Mouse (Mus musculus) CH12.LX (cell line): ENCODE measurements around the gene Golt1b. TPM values are rescaled to one million over a fixed set of nuclear protein-coding genes. Genes with fewer than 3 reads are reported as not detected.

ENCODE experiments used
- DNase-seq: peaks from one replicate; pipeline ENCODE4 v3.0.0-alpha.2; 2013; ENCODE audit errors: extremely low read depth
- H3K27ac ChIP-seq: 2 replicates; pipeline ENCODE4 v1.5.1; 2012; ENCODE audit warnings: low read depth, mild to moderate bottlenecking, control low read depth, moderate library complexity; ENCODE audit not compliant: insufficient read depth
- H3K27me3 ChIP-seq: replicated peaks from 2 replicates; pipeline ENCODE3; 2012; ENCODE audit warnings: inconsistent platforms
- H3K36me3 ChIP-seq, 2 experiments: replicated peaks in 1 of 2; 2 replicates each; pipeline versions ENCODE3 to v1.6.1; 2012; ENCODE audit warnings: inconsistent platforms in 1 of 2, low read length in 1 of 2, mild to moderate bottlenecking in 1 of 2, mixed read lengths in 1 of 2, moderate library complexity in 1 of 2; ENCODE audit not compliant: control insufficient read depth in 1 of 2, insufficient read depth in 1 of 2
- H3K4me1 ChIP-seq, 2 experiments: 2 replicates each; pipeline ENCODE4 v1.6.1; 2012; ENCODE audit warnings: inconsistent platforms in 1 of 2, moderate library complexity in 1 of 2; ENCODE audit not compliant: insufficient read depth in 2 of 2, control insufficient read depth in 1 of 2
- H3K4me2 ChIP-seq: 2 replicates; pipeline ENCODE4 v1.6.1; 2012; ENCODE audit warnings: low read depth, mild to moderate bottlenecking, control low read depth; ENCODE audit not compliant: poor library complexity, insufficient read depth, severe bottlenecking
- H3K4me3 ChIP-seq, 3 experiments: fragments of 150-350 bp in 1 of 3; sonication (generic) in 1 of 3; replicated peaks in 1 of 3; 2 replicates each; pipeline versions ENCODE3 to v1.5.1; 2011 to 2012; ENCODE audit warnings: low read depth in 2 of 3, low read length in 2 of 3, mild to moderate bottlenecking in 2 of 3, moderate library complexity in 2 of 3, control low read depth in 1 of 3, improper control_type of control experiment in 1 of 3, inconsistent platforms in 1 of 3, mixed read lengths in 1 of 3; ENCODE audit not compliant: poor library complexity in 1 of 3
- H3K79me2 ChIP-seq: replicated peaks from 2 replicates; pipeline ENCODE4 v1.6.1; 2012; ENCODE audit warnings: mild to moderate bottlenecking, moderate library complexity; ENCODE audit not compliant: control insufficient read depth, poor library complexity, insufficient read depth, severe bottlenecking; ENCODE audit errors: extremely low read depth
- H3K9ac ChIP-seq: 2 replicates; pipeline ENCODE4 v1.6.1; 2012; ENCODE audit warnings: low read depth, mild to moderate bottlenecking, control low read depth, moderate library complexity; ENCODE audit not compliant: insufficient read depth
- H3K9me3 ChIP-seq: replicated peaks from 2 replicates; pipeline ENCODE3; 2012; ENCODE audit warnings: low read length, inconsistent platforms, mixed read lengths
- BHLHE40 ChIP-seq: IDR thresholded peaks from 2 replicates; pipeline ENCODE4 v1.6.1; 2011; ENCODE audit warnings: mild to moderate bottlenecking, low read depth, low read length, improper control_type of control experiment
- CHD1 ChIP-seq: IDR thresholded peaks from 2 replicates; pipeline ENCODE4 v1.6.1; 2012; ENCODE audit warnings: low read depth, low read length, improper control_type of control experiment, inconsistent platforms
- CHD2 ChIP-seq: IDR thresholded peaks from 2 replicates; pipeline ENCODE4 v1.6.1; 2011; ENCODE audit warnings: low read length, improper control_type of control experiment
- CTCF ChIP-seq, 2 experiments: IDR thresholded peaks in 1 of 2; conservative IDR thresholded peaks in 1 of 2; 2 replicates each; pipeline ENCODE4 v1.5.1; 2011 to 2012; ENCODE audit warnings: low read depth in 2 of 2, low read length in 2 of 2, improper control_type of control experiment in 1 of 2, inconsistent platforms in 1 of 2, mild to moderate bottlenecking in 1 of 2, moderate library complexity in 1 of 2
- EP300 ChIP-seq: IDR thresholded peaks from 2 replicates; pipeline ENCODE4 v1.6.1; 2011; ENCODE audit warnings: low read length, improper control_type of control experiment
- ETS1 ChIP-seq: conservative IDR thresholded peaks from 2 replicates; pipeline ENCODE4 v1.6.1; 2012; ENCODE audit warnings: low read depth, mild to moderate bottlenecking, inconsistent platforms, low read length, improper control_type of control experiment, moderate library complexity
- HCFC1 ChIP-seq: IDR thresholded peaks from 2 replicates; pipeline ENCODE4 v1.6.1; 2012; ENCODE audit warnings: low read depth, mild to moderate bottlenecking, inconsistent platforms, low read length, improper control_type of control experiment
- JUND ChIP-seq: conservative IDR thresholded peaks from 2 replicates; pipeline ENCODE4 v1.6.1; 2011; ENCODE audit warnings: low read depth, low read length, improper control_type of control experiment
- KAT2A ChIP-seq: IDR thresholded peaks from 2 replicates; pipeline ENCODE4 v1.6.1; 2012; ENCODE audit warnings: low read length, improper control_type of control experiment, inconsistent platforms; ENCODE audit not compliant: insufficient replicate concordance
- MAFK ChIP-seq: IDR thresholded peaks from 2 replicates; pipeline ENCODE4 v1.6.1; 2011; ENCODE audit warnings: low read length, improper control_type of control experiment; ENCODE audit not compliant: insufficient replicate concordance
- MAZ ChIP-seq: IDR thresholded peaks from 2 replicates; pipeline ENCODE4 v1.6.1; 2012; ENCODE audit warnings: low read depth, mild to moderate bottlenecking, inconsistent platforms, low read length, improper control_type of control experiment, moderate library complexity
- MEF2A ChIP-seq: IDR thresholded peaks from 2 replicates; pipeline ENCODE4 v1.6.1; 2014; ENCODE audit warnings: low read depth, mild to moderate bottlenecking, inconsistent platforms, low read length, improper control_type of control experiment, borderline replicate concordance
- MXI1 ChIP-seq: IDR thresholded peaks from 2 replicates; pipeline ENCODE4 v1.6.1; 2011; ENCODE audit warnings: mild to moderate bottlenecking, low read depth, low read length, improper control_type of control experiment
- MYC ChIP-seq: IDR thresholded peaks from 2 replicates; pipeline ENCODE4 v1.6.1; 2011; ENCODE audit warnings: low read depth, mild to moderate bottlenecking, improper control_type of control experiment, low read length
- NRF1 ChIP-seq: IDR thresholded peaks from 2 replicates; pipeline ENCODE4 v1.6.1; 2014; ENCODE audit warnings: low read depth, mild to moderate bottlenecking, inconsistent platforms, low read length, improper control_type of control experiment, moderate library complexity
- PAX5 ChIP-seq: IDR thresholded peaks from 2 replicates; pipeline ENCODE4 v1.6.1; 2012; ENCODE audit warnings: low read length, inconsistent platforms, mixed read lengths
- POLR2A ChIP-seq: IDR thresholded peaks from 2 replicates; pipeline ENCODE4 v1.6.1; 2011; ENCODE audit warnings: low read depth, mild to moderate bottlenecking, improper control_type of control experiment, low read length
- RAD21 ChIP-seq: IDR thresholded peaks from 2 replicates; pipeline ENCODE4 v1.6.1; 2011; ENCODE audit warnings: low read depth, mild to moderate bottlenecking, low read length, improper control_type of control experiment, moderate library complexity
- SIN3A ChIP-seq: IDR thresholded peaks from 2 replicates; pipeline ENCODE4 v1.6.1; 2012; ENCODE audit warnings: low read length, improper control_type of control experiment, inconsistent platforms
- SMC3 ChIP-seq: IDR thresholded peaks from 2 replicates; pipeline ENCODE4 v1.6.1; 2011; ENCODE audit warnings: low read depth, low read length, improper control_type of control experiment
- TBP ChIP-seq: conservative IDR thresholded peaks from 2 replicates; pipeline ENCODE4 v1.6.1; 2011; ENCODE audit warnings: low read depth, low read length, improper control_type of control experiment
- UBTF ChIP-seq: IDR thresholded peaks from 2 replicates; pipeline ENCODE4 v1.6.1; 2012; ENCODE audit warnings: low read depth, mild to moderate bottlenecking, inconsistent platforms, low read length, improper control_type of control experiment, moderate library complexity
- USF1 ChIP-seq: IDR thresholded peaks from 2 replicates; pipeline ENCODE4 v1.6.1; 2014; ENCODE audit warnings: low read depth, mild to moderate bottlenecking, inconsistent platforms, low read length, improper control_type of control experiment
- USF2 ChIP-seq: conservative IDR thresholded peaks from 2 replicates; pipeline ENCODE4 v1.6.1; 2011; ENCODE audit warnings: low read depth, low read length, improper control_type of control experiment
- ZKSCAN1 ChIP-seq: IDR thresholded peaks from 2 replicates; pipeline ENCODE4 v1.6.1; 2012; ENCODE audit warnings: low read depth, inconsistent platforms, low read length, improper control_type of control experiment, borderline replicate concordance
- ZMIZ1 ChIP-seq: IDR thresholded peaks from 2 replicates; pipeline ENCODE4 v1.6.1; 2012; ENCODE audit warnings: low read depth, mild to moderate bottlenecking, inconsistent platforms, low read length, improper control_type of control experiment
- dilution Hi-C: fragments of 300-500 bp; cut with MboI; formaldehyde crosslinking; loops from 2 replicates; pipeline ENCODE4 v1.14.3; 2020; ENCODE audit warnings: low sequenced_read_pairs; ENCODE audit not compliant: extremely low pct_unique_long_range_greater_than_20kb, extremely low pct_ligation_motif_present
- in situ Hi-C: fragments of 300-500 bp; cut with MboI; formaldehyde crosslinking; loops from 3 replicates; pipeline ENCODE4 v1.14.3; 2019; ENCODE audit warnings: low sequenced_read_pairs, low pct_ligation_motif_present, low pct_unique_long_range_greater_than_20kb, mixed read lengths
- polyA plus RNA-seq: library from polyadenylated mRNA; unstranded; fragments of >175 nt; gene quantifications from 2 replicates; pipeline ENCODE4 v1.2.1, GENCODE M21; 2012; ENCODE audit warnings: low read depth; ENCODE audit not compliant: insufficient read length
- total RNA-seq, 2 experiments: library from RNA; depleted of rRNA; stranded (reverse); fragments of 300-350 nt in 1 of 2; fragments of >200 nt in 1 of 2; gene quantifications; 2 replicates each; pipeline ENCODE4 v1.2.3; 2012 to 2014

Gene Golt1b
- total and polyA plus RNA-seq, 3 experiments = 28.3 to 71.8 (median 51.5) TPM

- Histone ChIP-seq H3K4me2 (no peak overlapping the region), H3K27me3 (no peaks in the 10 kb centered on the region), H3K79me2 (no peaks in the 10 kb centered on the region), H3K9ac (no peak overlapping the region), H3K36me3 (peaks cover 72 to 94% of the 10 kb centered on the region in 2 experiments), H3K4me1 (no peaks in the 10 kb centered on the region), H3K4me3 (no peak overlapping the region), H3K27ac (no peak overlapping the region)
- in situ Hi-C loops (no loop called here), dilution Hi-C loops (no loop called here)
- DNase-seq = no peak
- TF ChIP-seq NRF1 = no peak
- TF ChIP-seq, all 38 proteins: peak for 0
- H3K9me3 ChIP-seq = no peaks in the 10 kb centered on the region
These were observed 17.5 kb upstream of the Golt1b start for GRCm38 (mm10) chr6:142369568-142369967.

- no peaks in the 10 kb centered on the region for H3K9me3 ChIP-seq
- H3K4me1 ChIP-seq = no peaks in the 10 kb centered on the region
- no peak overlapping the region for H3K4me2 ChIP-seq
- H3K4me3 ChIP-seq = no peak overlapping the region
- peaks cover 55 to 91% of the 10 kb centered on the region in 2 experiments for H3K36me3 ChIP-seq
- TF ChIP-seq USF1 = no peak
- TF ChIP-seq CTCF (conservative IDR thresholded peaks at IDR 0.05 in 1 of 2, IDR thresholded peaks at IDR 0.05 in 1 of 2; ENCODE audit: low read depth in 2 of 2, low read length in 2 of 2) = no peak
- TF ChIP-seq MEF2A = no peak
- TF ChIP-seq MYC = no peak
- no peak for TF ChIP-seq POLR2A
- TF ChIP-seq SMC3 = no peak
- TF ChIP-seq CHD2 = no peak
- TF ChIP-seq RAD21 = no peak
- no peak for TF ChIP-seq MXI1
- TF ChIP-seq TBP = no peak
- no peak for TF ChIP-seq EP300
- TF ChIP-seq USF2 = no peak
- no peak for TF ChIP-seq BHLHE40
- in situ Hi-C loops (no loop called here), dilution Hi-C loops (no loop called here)
- H3K79me2 ChIP-seq = no peaks in the 10 kb centered on the region
- H3K9ac ChIP-seq = no peak overlapping the region
- no peaks in the 10 kb centered on the region for H3K27me3 ChIP-seq
- DNase-seq = no peak
- no peak overlapping the region for H3K27ac ChIP-seq
These were observed 9.9 kb upstream of the Golt1b start for GRCm38 (mm10) chr6:142377081-142377480.

- no peak overlapping the region for H3K9ac ChIP-seq
- no peak overlapping the region for H3K4me2 ChIP-seq
- no peaks in the 10 kb centered on the region for H3K9me3 ChIP-seq
- peaks cover 44 to 89% of the 10 kb centered on the region in 2 experiments for H3K36me3 ChIP-seq
- H3K27me3 ChIP-seq = no peaks in the 10 kb centered on the region
- H3K79me2 ChIP-seq = peaks cover 3% of the 10 kb centered on the region
- no peak overlapping the region for H3K27ac ChIP-seq
- dilution Hi-C loops (no loop called here), in situ Hi-C loops (no loop called here)
- no peak for DNase-seq
- no peaks in the 10 kb centered on the region for H3K4me1 ChIP-seq
- H3K4me3 ChIP-seq = no peak overlapping the region
- TF ChIP-seq JUND = no peak
- TF ChIP-seq EP300 = no peak
- no peak for TF ChIP-seq MEF2A
- TF ChIP-seq USF1 = no peak
- TF ChIP-seq PAX5 = no peak
- TF ChIP-seq SMC3 = no peak
- no peak for TF ChIP-seq KAT2A
- no peak for TF ChIP-seq CHD1
- TF ChIP-seq ETS1 = no peak
- no peak for TF ChIP-seq USF2
- no peak for TF ChIP-seq ZKSCAN1
- no peak for TF ChIP-seq MAZ
- TF ChIP-seq MXI1 = no peak
- TF ChIP-seq CTCF (conservative IDR thresholded peaks at IDR 0.05 in 1 of 2, IDR thresholded peaks at IDR 0.05 in 1 of 2; ENCODE audit: low read depth in 2 of 2, low read length in 2 of 2) = no peak
- TF ChIP-seq ZMIZ1 = no peak
- no peak for TF ChIP-seq MAFK
- TF ChIP-seq SIN3A = no peak
- TF ChIP-seq UBTF = no peak
- no peak for TF ChIP-seq HCFC1
These were observed 8.3 kb upstream of the Golt1b start for GRCm38 (mm10) chr6:142378576-142379330.
